Mouse (Mus musculus): ENCODE data around the gene Cxcr4. TPM values are rescaled to one million over a fixed set of nuclear protein-coding genes. Genes with fewer than 3 reads are reported as not detected.

The Cxcr4 gene
- total and polyA plus RNA-seq, 2 experiments = 0.74 to 1.8 TPM

- no peaks in the 10 kb centered on the region for H3K36me3 ChIP-seq (ENCODE audit: control insufficient read depth, insufficient read depth, low read length)
- TF ChIP-seq CTCF (IDR thresholded peaks at IDR 0.05; ENCODE audit: low read depth, low read length) = no peak
- 63% methylated on average over 5 of the region's 5 CpGs for WGBS
- H3K9ac ChIP-seq (ENCODE audit: low read depth, low read length) = no peak overlapping the region
- H3K79me2 ChIP-seq (ENCODE audit: control insufficient read depth, insufficient read depth, low read length) = no peaks in the 10 kb centered on the region
- no peaks in the 10 kb centered on the region for H3K4me1 ChIP-seq (ENCODE audit: control insufficient read depth, insufficient read depth, low read length)
- no peak overlapping the region for H3K27ac ChIP-seq (replicated peaks; ENCODE audit: insufficient read depth, low read depth, low read length)
- H3K27me3 ChIP-seq (ENCODE audit: control insufficient read depth, insufficient read depth, low read length) = no peaks in the 10 kb centered on the region
- H3K4me3 ChIP-seq (ENCODE audit: insufficient read depth, low read depth, low read length) = no peak overlapping the region
- no peak for DNase-seq (ENCODE audit: extremely low read depth, low read depth, low spot score)
These were observed 10.1 kb upstream of the Cxcr4 start for GRCm38 (mm10) chr1:128602018-128602687.

- no peaks in the 10 kb centered on the region for H3K27me3 ChIP-seq (ENCODE audit: control insufficient read depth, insufficient read depth, low read length)
- H3K36me3 ChIP-seq (ENCODE audit: control insufficient read depth, insufficient read depth, low read length) = no peaks in the 10 kb centered on the region
- no peaks in the 10 kb centered on the region for H3K79me2 ChIP-seq (ENCODE audit: control insufficient read depth, insufficient read depth, low read length)
- no peak for DNase-seq (ENCODE audit: extremely low read depth, low read depth, low spot score)
- no peak overlapping the region for H3K27ac ChIP-seq (replicated peaks; ENCODE audit: insufficient read depth, low read depth, low read length)
- H3K9ac ChIP-seq (ENCODE audit: low read depth, low read length) = no peak overlapping the region
- no peaks in the 10 kb centered on the region for H3K4me1 ChIP-seq (ENCODE audit: control insufficient read depth, insufficient read depth, low read length)
- H3K4me3 ChIP-seq (ENCODE audit: insufficient read depth, low read depth, low read length) = no peak overlapping the region
- WGBS = 78% methylated on average over 5 of the region's 5 CpGs
- no peak for TF ChIP-seq POLR2A (IDR thresholded peaks at IDR 0.05; ENCODE audit: extremely low read depth, insufficient read depth, low read length)
- TF ChIP-seq CTCF (IDR thresholded peaks at IDR 0.05; ENCODE audit: low read depth, low read length) = no peak
These were observed 9.2 kb upstream of the Cxcr4 start for GRCm38 (mm10) chr1:128601307-128601706.

DNA sequence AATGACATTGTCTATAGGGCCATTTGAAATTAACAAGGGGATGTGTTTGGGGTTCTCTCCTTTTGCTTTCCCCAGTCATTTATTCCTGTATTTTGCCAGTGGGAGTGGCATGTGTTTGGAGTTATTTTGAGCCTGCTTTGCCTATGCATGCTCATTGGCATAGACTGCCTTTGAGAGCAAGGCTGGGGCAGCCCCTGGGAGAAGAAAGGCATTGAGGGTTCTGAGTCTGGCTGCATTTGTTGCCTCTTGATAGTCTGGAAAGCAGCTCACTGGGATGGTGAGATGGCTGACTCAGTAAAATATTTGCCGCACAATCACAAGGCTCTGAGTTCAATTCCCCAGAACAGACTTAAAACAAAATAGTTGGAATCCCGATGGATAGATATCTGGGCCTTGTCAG is 8.5 kb upstream of the Cxcr4 start:
- H3K4me1 ChIP-seq (ENCODE audit: control insufficient read depth, insufficient read depth, low read length) = no peaks in the 10 kb centered on the region
- DNase-seq (ENCODE audit: extremely low read depth, low read depth, low spot score) = no peak
- TF ChIP-seq CTCF (IDR thresholded peaks at IDR 0.05; ENCODE audit: low read depth, low read length) (no peak), POLR2A (IDR thresholded peaks at IDR 0.05; ENCODE audit: extremely low read depth, insufficient read depth, low read length) (no peak)
- H3K36me3 ChIP-seq (ENCODE audit: control insufficient read depth, insufficient read depth, low read length) = no peaks in the 10 kb centered on the region
- no peak overlapping the region for H3K27ac ChIP-seq (replicated peaks; ENCODE audit: insufficient read depth, low read depth, low read length)
- H3K27me3 ChIP-seq (ENCODE audit: control insufficient read depth, insufficient read depth, low read length) = no peaks in the 10 kb centered on the region; the same call in 1 of the 2 replicates
- H3K4me3 ChIP-seq (ENCODE audit: insufficient read depth, low read depth, low read length) = no peak overlapping the region
- no peak overlapping the region for H3K9ac ChIP-seq (ENCODE audit: low read depth, low read length)
- WGBS = 87% methylated on average over 2 of the region's 2 CpGs
- no peaks in the 10 kb centered on the region for H3K79me2 ChIP-seq (ENCODE audit: control insufficient read depth, insufficient read depth, low read length)

DNA sequence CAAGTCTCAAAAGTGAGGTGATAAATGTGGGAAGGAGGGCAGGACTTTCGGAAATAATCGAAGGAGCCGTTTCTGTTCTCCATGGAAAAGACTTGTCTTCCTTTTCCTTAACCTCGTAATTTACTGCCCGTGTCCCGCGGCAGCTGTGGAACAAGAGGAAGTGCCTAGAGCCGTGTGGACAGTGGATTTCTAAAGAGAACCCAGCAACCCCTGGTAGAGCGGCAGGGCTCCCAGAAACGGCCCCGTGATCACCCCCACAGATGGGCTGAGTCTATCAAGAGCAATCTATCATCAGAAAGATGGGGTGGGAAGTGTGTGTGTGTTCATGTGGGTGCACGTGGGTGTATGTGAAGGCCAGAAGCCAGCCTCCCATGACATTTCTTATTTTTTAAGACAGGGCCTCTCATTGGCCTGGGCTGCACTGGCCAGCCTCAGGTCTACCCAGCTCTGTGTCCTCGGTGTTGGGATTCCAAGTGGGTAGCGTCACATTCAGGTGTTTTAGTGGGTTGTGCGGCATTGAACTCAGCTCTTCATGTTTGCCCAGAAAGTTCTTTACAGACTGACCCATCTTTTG is 5.2 kb upstream of the Cxcr4 start:
- Histone ChIP-seq H3K4me1 (ENCODE audit: control insufficient read depth, insufficient read depth, low read length) (no peaks in the 10 kb centered on the region), H3K27ac (replicated peaks; ENCODE audit: insufficient read depth, low read depth, low read length) (no peak overlapping the region), H3K4me3 (ENCODE audit: insufficient read depth, low read depth, low read length) (no peak overlapping the region), H3K79me2 (ENCODE audit: control insufficient read depth, insufficient read depth, low read length) (no peaks in the 10 kb centered on the region), H3K27me3 (ENCODE audit: control insufficient read depth, insufficient read depth, low read length) (peaks cover 3% of the 10 kb centered on the region; the same call in 1 of the 2 replicates), H3K9ac (ENCODE audit: low read depth, low read length) (no peak overlapping the region), H3K36me3 (ENCODE audit: control insufficient read depth, insufficient read depth, low read length) (no peaks in the 10 kb centered on the region)
- TF ChIP-seq POLR2A (IDR thresholded peaks at IDR 0.05; ENCODE audit: extremely low read depth, insufficient read depth, low read length) (no peak), CTCF (IDR thresholded peaks at IDR 0.05; ENCODE audit: low read depth, low read length) (no peak)
- WGBS = 72% methylated on average over 15 of the region's 15 CpGs
- DNase-seq (ENCODE audit: extremely low read depth, low read depth, low spot score) = no peak

- Histone ChIP-seq H3K79me2 (ENCODE audit: control insufficient read depth, insufficient read depth, low read length) (no peaks in the 10 kb centered on the region), H3K27me3 (ENCODE audit: control insufficient read depth, insufficient read depth, low read length) (peaks cover 8% of the 10 kb centered on the region; the same call in 1 of the 2 replicates), H3K4me1 (ENCODE audit: control insufficient read depth, insufficient read depth, low read length) (peaks cover 7% of the 10 kb centered on the region; the same call in 1 of the 2 replicates), H3K27ac (replicated peaks; ENCODE audit: insufficient read depth, low read depth, low read length) (no peak overlapping the region), H3K4me3 (ENCODE audit: insufficient read depth, low read depth, low read length) (no peak overlapping the region), H3K36me3 (ENCODE audit: control insufficient read depth, insufficient read depth, low read length) (no peaks in the 10 kb centered on the region), H3K9ac (ENCODE audit: low read depth, low read length) (no peak overlapping the region)
- WGBS = 23% methylated on average over 6 of the region's 6 CpGs
- DNase-seq (ENCODE audit: extremely low read depth, low read depth, low spot score) = no peak
- no peak for TF ChIP-seq CTCF (IDR thresholded peaks at IDR 0.05; ENCODE audit: low read depth, low read length)
- TF ChIP-seq POLR2A (IDR thresholded peaks at IDR 0.05; ENCODE audit: extremely low read depth, insufficient read depth, low read length) = no peak
These were observed 3.4 kb upstream of the Cxcr4 start for GRCm38 (mm10) chr1:128595528-128595927.

- TF ChIP-seq CTCF (IDR thresholded peaks at IDR 0.05; ENCODE audit: low read depth, low read length) (no peak), POLR2A (IDR thresholded peaks at IDR 0.05; ENCODE audit: extremely low read depth, insufficient read depth, low read length) (no peak)
- Histone ChIP-seq H3K9ac (ENCODE audit: low read depth, low read length) (no peak overlapping the region), H3K36me3 (ENCODE audit: control insufficient read depth, insufficient read depth, low read length) (no peaks in the 10 kb centered on the region), H3K79me2 (ENCODE audit: control insufficient read depth, insufficient read depth, low read length) (no peaks in the 10 kb centered on the region), H3K4me3 (ENCODE audit: insufficient read depth, low read depth, low read length) (no peak overlapping the region), H3K27ac (replicated peaks; ENCODE audit: insufficient read depth, low read depth, low read length) (no peak overlapping the region), H3K4me1 (ENCODE audit: control insufficient read depth, insufficient read depth, low read length) (peaks cover 7% of the 10 kb centered on the region; the same call in 1 of the 2 replicates), H3K27me3 (ENCODE audit: control insufficient read depth, insufficient read depth, low read length) (peaks cover 8% of the 10 kb centered on the region; the same call in 1 of the 2 replicates)
- peak; percentile 22 for DNase-seq (ENCODE audit: extremely low read depth, low read depth, low spot score)
- WGBS = 20% methylated on average over 3 of the region's 3 CpGs
These were observed 3.0 kb upstream of the Cxcr4 start for GRCm38 (mm10) chr1:128595105-128595420.
